Mouse (Mus musculus) MEL (cell line): Measurements from ENCODE around the gene Prkce. TPM values are rescaled to one million over a fixed set of nuclear protein-coding genes. Genes with fewer than 3 reads are reported as not detected.

Experiments used
- DNase-seq: peaks from one replicate; pipeline ENCODE4 v3.0.0; 2011; ENCODE audit warnings: low read depth, low spot score
- H3K27ac ChIP-seq: 2 replicates; pipeline ENCODE4 v1.5.1; 2012; ENCODE audit warnings: low read depth, mild to moderate bottlenecking, control low read depth, low read length, moderate library complexity; ENCODE audit not compliant: control insufficient read depth
- H3K27me3 ChIP-seq, 2 experiments: fragments of 150-350 bp in 1 of 2; sonication (generic) in 1 of 2; 2 replicates each; pipeline ENCODE4 v1.6.1; 2012; ENCODE audit warnings: low read length in 2 of 2, mild to moderate bottlenecking in 2 of 2, improper control_type of control experiment in 1 of 2, moderate library complexity in 1 of 2; ENCODE audit not compliant: insufficient read depth in 2 of 2, control insufficient read depth in 1 of 2
- H3K36me3 ChIP-seq, 2 experiments: 2 replicates each; pipeline ENCODE4 v1.6.1; 2012 to 2014; ENCODE audit warnings: low read length in 2 of 2, improper control_type of control experiment in 1 of 2, inconsistent platforms in 1 of 2, mild to moderate bottlenecking in 1 of 2; ENCODE audit not compliant: insufficient read depth in 2 of 2, control insufficient read depth in 1 of 2
- H3K4me1 ChIP-seq, 2 experiments: fragments of 150-350 bp in 1 of 2; sonication (generic) in 1 of 2; 2 replicates each; pipeline ENCODE4 v1.6.1; 2012; ENCODE audit warnings: low read length in 2 of 2, improper control_type of control experiment in 1 of 2, mild to moderate bottlenecking in 1 of 2; ENCODE audit not compliant: insufficient read depth in 2 of 2, control insufficient read depth in 1 of 2
- H3K4me3 ChIP-seq, 2 experiments: fragments of 150-350 bp in 1 of 2; sonication (generic) in 1 of 2; 2 replicates each; pipeline ENCODE4 v1.5.1; 2012; ENCODE audit warnings: low read depth in 2 of 2, low read length in 2 of 2, mild to moderate bottlenecking in 2 of 2, moderate library complexity in 2 of 2, control low read depth in 1 of 2, improper control_type of control experiment in 1 of 2; ENCODE audit not compliant: control insufficient read depth in 1 of 2, insufficient read depth in 1 of 2
- H3K79me2 ChIP-seq: 2 replicates; pipeline ENCODE4 v1.6.1; 2012; ENCODE audit warnings: mild to moderate bottlenecking, low read length, moderate library complexity; ENCODE audit not compliant: control insufficient read depth, poor library complexity, insufficient read depth
- H3K9ac ChIP-seq: 2 replicates; pipeline ENCODE4 v1.6.1; 2012; ENCODE audit warnings: low read depth, mild to moderate bottlenecking, control low read depth, low read length, moderate library complexity; ENCODE audit not compliant: control insufficient read depth, poor library complexity, severe bottlenecking
- H3K9me3 ChIP-seq: fragments of 150-350 bp; sonication (generic); replicated peaks from 2 replicates; pipeline ENCODE4 v1.6.1; 2012; ENCODE audit warnings: mild to moderate bottlenecking, low read length, improper control_type of control experiment, moderate library complexity; ENCODE audit not compliant: insufficient read depth
- BHLHE40 ChIP-seq: IDR thresholded peaks from 2 replicates; pipeline ENCODE4 v1.6.1; 2012; ENCODE audit warnings: low read depth, mild to moderate bottlenecking, inconsistent platforms, low read length, improper control_type of control experiment, borderline replicate concordance
- CHD2 ChIP-seq: IDR thresholded peaks from 2 replicates; pipeline ENCODE4 v1.6.1; 2011; ENCODE audit warnings: low read length, improper control_type of control experiment
- CTCF ChIP-seq, 3 experiments: IDR thresholded peaks in 2 of 3; conservative IDR thresholded peaks in 1 of 3; 2 replicates each; pipeline ENCODE4 v1.5.1; 2011 to 2012; ENCODE audit warnings: low read length in 3 of 3, low read depth in 2 of 3, mild to moderate bottlenecking in 2 of 3, improper control_type of control experiment in 1 of 3, inconsistent platforms in 1 of 3, mixed read lengths in 1 of 3, moderate library complexity in 1 of 3; ENCODE audit not compliant: control insufficient read depth in 1 of 3, insufficient read depth in 1 of 3, poor library complexity in 1 of 3, severe bottlenecking in 1 of 3
- E2F4 ChIP-seq: IDR thresholded peaks from 2 replicates; pipeline ENCODE4 v1.6.1; 2011; ENCODE audit warnings: low read depth, low read length, improper control_type of control experiment, borderline replicate concordance
- ELF1 ChIP-seq: IDR thresholded peaks from 2 replicates; pipeline ENCODE4 v1.6.1; 2014; ENCODE audit warnings: low read depth, mild to moderate bottlenecking, inconsistent platforms, low read length, improper control_type of control experiment, moderate library complexity
- EP300 ChIP-seq, 2 experiments: IDR thresholded peaks; 2 replicates each; pipeline ENCODE4 v1.6.1; 2011; ENCODE audit warnings: improper control_type of control experiment in 2 of 2, low read length in 2 of 2, low read depth in 1 of 2, mild to moderate bottlenecking in 1 of 2
- GATA1 ChIP-seq: IDR thresholded peaks from 2 replicates; pipeline ENCODE4 v1.6.1; 2011; ENCODE audit warnings: low read depth, low read length, improper control_type of control experiment
- KAT2A ChIP-seq: conservative IDR thresholded peaks from 2 replicates; pipeline ENCODE4 v1.6.1; 2012; ENCODE audit warnings: low read depth, low read length, improper control_type of control experiment, inconsistent platforms
- MAFK ChIP-seq: IDR thresholded peaks from 2 replicates; pipeline ENCODE4 v1.6.1; 2011; ENCODE audit warnings: low read depth, mild to moderate bottlenecking, low read length, improper control_type of control experiment, borderline replicate concordance
- MEF2A ChIP-seq: IDR thresholded peaks from 2 replicates; pipeline ENCODE4 v1.6.1; 2014; ENCODE audit warnings: low read depth, mild to moderate bottlenecking, inconsistent platforms, low read length, improper control_type of control experiment; ENCODE audit not compliant: poor library complexity, insufficient replicate concordance, severe bottlenecking; ENCODE audit errors: extremely low read depth
- NRF1 ChIP-seq: IDR thresholded peaks from 2 replicates; pipeline ENCODE4 v1.6.1; 2014; ENCODE audit warnings: low read depth, mild to moderate bottlenecking, inconsistent platforms, low read length, improper control_type of control experiment, moderate library complexity; ENCODE audit not compliant: poor library complexity, insufficient read depth, severe bottlenecking
- POLR2AphosphoS2 ChIP-seq: IDR thresholded peaks from 2 replicates; pipeline ENCODE4 v1.6.1; 2011; ENCODE audit warnings: low read length, improper control_type of control experiment
- POLR2AphosphoS5 ChIP-seq: IDR thresholded peaks from 2 replicates; pipeline ENCODE4 v1.6.1; 2012; ENCODE audit warnings: low read depth, borderline replicate concordance, mild to moderate bottlenecking, inconsistent platforms, low read length, moderate library complexity, mixed read lengths
- RAD21 ChIP-seq: IDR thresholded peaks from 2 replicates; pipeline ENCODE4 v1.6.1; 2011; ENCODE audit warnings: mild to moderate bottlenecking, low read depth, low read length, improper control_type of control experiment
- RCOR1 ChIP-seq: IDR thresholded peaks from 2 replicates; pipeline ENCODE4 v1.6.1; 2012; ENCODE audit warnings: low read depth, mild to moderate bottlenecking, inconsistent platforms, low read length, improper control_type of control experiment
- SIN3A ChIP-seq: IDR thresholded peaks from 2 replicates; pipeline ENCODE4 v1.6.1; 2012; ENCODE audit warnings: low read length, improper control_type of control experiment, inconsistent platforms
- UBTF ChIP-seq: IDR thresholded peaks from 2 replicates; pipeline ENCODE4 v1.6.1; 2012; ENCODE audit warnings: low read depth, mild to moderate bottlenecking, inconsistent platforms, low read length, improper control_type of control experiment, moderate library complexity, borderline replicate concordance; ENCODE audit not compliant: insufficient read depth
- USF2 ChIP-seq, 2 experiments: IDR thresholded peaks; 2 replicates each; pipeline ENCODE4 v1.6.1; 2011 to 2012; ENCODE audit warnings: improper control_type of control experiment in 2 of 2, low read length in 2 of 2, borderline replicate concordance in 1 of 2, inconsistent platforms in 1 of 2, low read depth in 1 of 2, mild to moderate bottlenecking in 1 of 2; ENCODE audit not compliant: insufficient read depth in 1 of 2
- ZC3H11A ChIP-seq: IDR thresholded peaks from 2 replicates; pipeline ENCODE4 v1.6.1; 2012; ENCODE audit warnings: low read depth, mild to moderate bottlenecking, inconsistent platforms, low read length, improper control_type of control experiment
- ZNF384 ChIP-seq: IDR thresholded peaks from 2 replicates; pipeline ENCODE4 v1.6.1; 2012; ENCODE audit warnings: low read depth, mild to moderate bottlenecking, inconsistent platforms, low read length, improper control_type of control experiment
- polyA plus RNA-seq, 2 experiments: library from polyadenylated mRNA; stranded (reverse) in 1 of 2; unstranded in 1 of 2; fragments of >175 nt in 1 of 2; fragments of >200 nt in 1 of 2; gene quantifications; 2 replicates each; pipeline versions ENCODE4 v1.2.1 to v1.2.4; 2012; ENCODE audit warnings: low replicate concordance in 2 of 2, low read depth in 1 of 2; ENCODE audit not compliant: insufficient read length in 2 of 2, insufficient read depth in 1 of 2, missing spikeins in 1 of 2
- total RNA-seq: library from RNA; depleted of rRNA; stranded (reverse); fragments of 300-350 nt; gene quantifications from 2 replicates; pipeline ENCODE4 v1.2.3, GENCODE M21; 2012

Gene Prkce
- total and polyA plus RNA-seq, 3 experiments: 3.0 to 5.3 TPM; not detected in 1

DNA sequence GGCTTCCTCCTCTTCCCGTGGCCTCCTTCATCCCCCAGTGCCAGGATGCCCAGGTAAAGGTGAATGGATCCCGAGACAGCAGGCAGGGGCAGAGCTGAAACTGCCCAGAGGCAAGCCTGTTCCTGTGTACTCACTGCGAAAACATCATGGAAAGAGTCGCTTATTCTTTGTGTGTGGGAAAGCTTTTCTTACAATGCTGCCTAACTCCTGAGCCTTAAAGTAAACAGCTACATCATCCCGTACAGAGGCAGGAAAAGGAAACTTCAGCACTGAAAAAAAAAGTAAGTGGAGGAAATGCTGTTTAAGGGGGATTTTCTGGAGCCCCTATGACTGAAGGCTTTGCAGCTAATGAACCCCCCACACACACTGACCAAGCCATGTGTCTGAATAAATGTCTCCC lies 339.3 kb downstream of the Prkce start:
- Histone ChIP-seq H3K36me3 (no peaks in the 10 kb centered on the region), H3K27me3 (no peaks in the 10 kb centered on the region), H3K27ac (no peak overlapping the region), H3K4me1 (no peaks in the 10 kb centered on the region), H3K4me3 (no peak overlapping the region), H3K9me3 (no peaks in the 10 kb centered on the region), H3K79me2 (no peaks in the 10 kb centered on the region), H3K9ac (no peak overlapping the region)
- TF ChIP-seq RCOR1 (no peak), USF2 (IDR thresholded peaks at IDR 0.05; ENCODE audit: borderline replicate concordance in 1 of 2, insufficient read depth in 1 of 2, low read depth in 1 of 2, low read length in 2 of 2) (no peak), NRF1 (no peak), KAT2A (no peak), RAD21 (no peak), E2F4 (no peak), BHLHE40 (no peak), UBTF (no peak), CHD2 (no peak), MEF2A (no peak), ZNF384 (no peak), EP300 (IDR thresholded peaks at IDR 0.05; ENCODE audit: low read depth in 1 of 2, low read length in 2 of 2) (no peak), CTCF (IDR thresholded peaks at IDR 0.05 in 2 of 3, conservative IDR thresholded peaks at IDR 0.05 in 1 of 3; ENCODE audit: control insufficient read depth in 1 of 3, insufficient read depth in 1 of 3, low read depth in 2 of 3, low read length in 3 of 3, poor library complexity in 1 of 3, severe bottlenecking in 1 of 3) (no peak), POLR2AphosphoS5 (no peak), SIN3A (no peak), MAFK (no peak), ELF1 (no peak), GATA1 (no peak), POLR2AphosphoS2 (no peak), ZC3H11A (no peak)
- DNase-seq: no peak
